Mouse (Mus musculus) liver, embryonic 16.5 days (tissue): ENCODE data around the gene Rcan2. TPM values are rescaled to one million over a fixed set of nuclear protein-coding genes. Genes with fewer than 3 reads are reported as not detected.

ENCODE experiments used
- ATAC-seq: fragments of 200-750 bp; cut with Nextera tagmentation; 2 replicates; pipeline ENCODE4 v1.8.0; 2017; ENCODE audit warnings: low read depth, mild to moderate bottlenecking, moderate number of reproducible peaks, moderate library complexity
- H3K27ac ChIP-seq: fragments of 300-500 bp; sonication (generic); 2 replicates; pipeline ENCODE4 v1.5.1; 2014; ENCODE audit warnings: mild to moderate bottlenecking, low read length
- H3K27me3 ChIP-seq: fragments of 300-500 bp; sonication (generic); 2 replicates; pipeline ENCODE4 v1.6.1; 2014; ENCODE audit warnings: low read depth, low read length, mixed read lengths; ENCODE audit not compliant: control insufficient read depth, insufficient read depth
- H3K36me3 ChIP-seq: fragments of 300-500 bp; sonication (generic); 2 replicates; pipeline ENCODE4 v1.6.1; 2014; ENCODE audit warnings: mild to moderate bottlenecking; ENCODE audit not compliant: control insufficient read depth, insufficient read depth
- H3K4me1 ChIP-seq: fragments of 300-500 bp; sonication (generic); 2 replicates; pipeline ENCODE4 v1.6.1; 2014; ENCODE audit warnings: low read depth, low read length, mixed read lengths; ENCODE audit not compliant: control insufficient read depth
- H3K4me2 ChIP-seq: fragments of 300-500 bp; sonication (generic); 2 replicates; pipeline ENCODE4 v1.6.1; 2014; ENCODE audit warnings: low read depth, low read length, mixed read lengths
- H3K4me3 ChIP-seq: fragments of 300-500 bp; sonication (generic); 2 replicates; pipeline ENCODE4 v1.5.1; 2014; ENCODE audit warnings: low read depth, mild to moderate bottlenecking, low read length
- H3K9ac ChIP-seq: fragments of 300-500 bp; sonication (generic); 2 replicates; pipeline ENCODE4 v1.6.1; 2014; ENCODE audit warnings: low read depth, low read length
- H3K9me3 ChIP-seq: fragments of 300-500 bp; sonication (generic); replicated peaks from 2 replicates; pipeline ENCODE4 v1.6.1; 2016; ENCODE audit warnings: low read length; ENCODE audit not compliant: control insufficient read depth
- WGBS: fragments of 180-500 bp; shearing (Covaris S2); extraction: QIAGEN DNeasy Blood & Tissue Kit; methylation state at CpG from one replicate; pipeline ENCODE4 v1.1.7; 2014; ENCODE audit not compliant: insufficient replicate concordance; 5-methylcytosine and 5-hydroxymethylcytosine counted together
- polyA plus RNA-seq: library from polyadenylated mRNA; unstranded; fragments of >200 nt; fragmentation: Nextera tagmentation; extraction: Ambion mirVana; gene quantifications from 2 replicates; pipeline ENCODE4 v1.2.1, GENCODE M21; 2015

The Rcan2 gene
- polyA plus RNA-seq, 1 experiment from 2014 or later = 1.2 TPM

- Histone ChIP-seq H3K36me3 (no peaks in the 10 kb centered on the region), H3K27me3 (peaks cover 9% of the 10 kb centered on the region), H3K4me2 (peak overlapping the region; percentile 65), H3K27ac (no peak overlapping the region), H3K9ac (peak overlapping the region; percentile 15; the same call in 1 of the 2 replicates), H3K4me1 (no peaks in the 10 kb centered on the region; the same call in 1 of the 2 replicates), H3K4me3 (peak overlapping the region; percentile 48), H3K9me3 (no peaks in the 10 kb centered on the region)
- 1% methylated on average over 38 of the region's 55 CpGs for WGBS
- peak; percentile 71 for ATAC-seq
Measured at GRCm38 (mm10) chr17:43801595-43802373, 633 bp downstream of the Rcan2 start.

DNA sequence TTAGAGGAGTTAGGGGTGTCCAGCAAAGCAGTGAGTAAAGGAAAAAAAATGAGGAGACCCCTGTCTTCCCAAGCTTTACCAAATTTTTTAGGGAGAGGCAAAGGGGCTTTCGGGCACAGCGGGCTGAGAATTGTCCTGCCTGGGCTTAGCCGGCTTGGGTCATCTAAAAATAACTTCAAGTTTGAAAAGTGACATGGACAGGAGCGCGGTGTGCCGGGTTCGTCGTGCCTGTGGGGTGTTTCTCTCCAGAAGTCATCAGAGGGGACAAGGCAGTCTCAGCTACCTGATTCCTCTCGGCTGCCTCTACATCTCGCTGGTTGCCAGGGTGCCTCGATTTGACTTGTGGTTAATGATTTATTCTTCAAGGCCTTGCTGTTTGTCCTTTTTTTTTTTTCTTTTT is 1.3 kb downstream of the Rcan2 start:
- Histone ChIP-seq H3K27ac (no peak overlapping the region), H3K36me3 (no peaks in the 10 kb centered on the region), H3K27me3 (peaks cover 9% of the 10 kb centered on the region), H3K9ac (no peak overlapping the region), H3K9me3 (no peaks in the 10 kb centered on the region), H3K4me2 (peak overlapping the region; percentile 65), H3K4me1 (no peaks in the 10 kb centered on the region; the same call in 1 of the 2 replicates), H3K4me3 (peak overlapping the region; percentile 48)
- no peak for ATAC-seq
- WGBS = 42% methylated on average over 11 of the region's 11 CpGs

DNA sequence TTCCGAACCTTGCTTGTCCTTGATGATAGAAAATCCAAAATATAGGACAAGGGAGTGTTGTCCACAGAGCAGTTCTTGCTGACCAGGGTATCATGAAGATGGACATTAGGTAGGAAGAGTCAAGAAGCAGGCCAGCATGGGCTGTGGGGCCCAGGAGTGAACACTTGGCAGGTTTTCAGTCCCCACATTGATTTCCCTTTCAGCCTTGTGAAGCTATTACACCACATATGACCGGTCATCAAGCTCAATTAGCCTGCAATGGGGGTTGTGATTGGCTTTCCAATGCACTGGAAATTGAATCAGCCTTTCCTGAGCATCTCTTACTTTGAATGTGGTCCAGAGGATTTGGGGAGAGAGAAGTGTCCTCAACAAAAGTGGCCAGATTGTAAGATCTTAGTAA is 2.0 kb downstream of the Rcan2 start:
- Histone ChIP-seq H3K9me3 (no peaks in the 10 kb centered on the region), H3K4me2 (no peak overlapping the region), H3K9ac (no peak overlapping the region), H3K27ac (no peak overlapping the region), H3K4me3 (no peak overlapping the region), H3K36me3 (no peaks in the 10 kb centered on the region), H3K4me1 (no peaks in the 10 kb centered on the region; the same call in 1 of the 2 replicates), H3K27me3 (peaks cover 9% of the 10 kb centered on the region)
- no peak for ATAC-seq
- WGBS = 45% methylated on average over 2 of the region's 2 CpGs

- no peaks in the 10 kb centered on the region; the same call in 1 of the 2 replicates for H3K4me1 ChIP-seq
- H3K36me3 ChIP-seq = no peaks in the 10 kb centered on the region
- H3K27ac ChIP-seq = no peak overlapping the region
- no peak overlapping the region for H3K9ac ChIP-seq
- peaks cover 9% of the 10 kb centered on the region for H3K27me3 ChIP-seq
- no peak overlapping the region for H3K4me2 ChIP-seq
- 71% methylated on average over 6 of the region's 6 CpGs for WGBS
- H3K9me3 ChIP-seq = no peaks in the 10 kb centered on the region
- H3K4me3 ChIP-seq = no peak overlapping the region
- ATAC-seq = no peak
Measured at GRCm38 (mm10) chr17:43803764-43804163, 2.6 kb downstream of the Rcan2 start.

DNA sequence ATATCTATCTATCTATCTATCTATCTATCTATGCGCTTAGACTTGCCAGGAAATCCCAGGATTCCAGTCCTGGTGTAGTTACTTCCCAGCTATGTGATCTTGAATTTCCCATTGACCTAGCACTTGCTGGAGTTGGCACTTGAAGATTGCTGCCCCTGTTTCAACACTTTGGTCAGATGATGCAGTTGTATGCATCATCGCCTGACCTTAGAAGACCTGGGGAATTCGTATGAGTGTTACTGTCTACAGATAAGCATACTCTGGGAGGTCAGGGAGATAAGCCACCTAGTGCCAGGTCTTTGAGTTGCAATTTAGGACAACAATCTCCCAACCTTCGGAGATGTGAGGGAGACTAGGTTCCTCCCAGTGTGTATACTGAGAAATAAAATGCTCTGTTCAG is 5.7 kb downstream of the Rcan2 start:
- H3K4me3 ChIP-seq = no peak overlapping the region
- 57% methylated on average over 4 of the region's 4 CpGs for WGBS
- no peak overlapping the region for H3K4me2 ChIP-seq
- ATAC-seq = no peak
- no peak overlapping the region for H3K9ac ChIP-seq
- H3K4me1 ChIP-seq = no peaks in the 10 kb centered on the region; the same call in 1 of the 2 replicates
- H3K27ac ChIP-seq = no peak overlapping the region
- no peaks in the 10 kb centered on the region for H3K36me3 ChIP-seq
- H3K27me3 ChIP-seq = peaks cover 5% of the 10 kb centered on the region
- no peaks in the 10 kb centered on the region for H3K9me3 ChIP-seq

- Histone ChIP-seq H3K4me1 (no peaks in the 10 kb centered on the region), H3K9ac (no peak overlapping the region), H3K27ac (no peak overlapping the region), H3K27me3 (no peaks in the 10 kb centered on the region), H3K4me2 (no peak overlapping the region), H3K4me3 (no peak overlapping the region), H3K9me3 (no peaks in the 10 kb centered on the region), H3K36me3 (no peaks in the 10 kb centered on the region)
- WGBS = 43% methylated on average over 4 of the region's 4 CpGs
- ATAC-seq = no peak
Measured at GRCm38 (mm10) chr17:43811453-43811852, 10.3 kb downstream of the Rcan2 start.

DNA sequence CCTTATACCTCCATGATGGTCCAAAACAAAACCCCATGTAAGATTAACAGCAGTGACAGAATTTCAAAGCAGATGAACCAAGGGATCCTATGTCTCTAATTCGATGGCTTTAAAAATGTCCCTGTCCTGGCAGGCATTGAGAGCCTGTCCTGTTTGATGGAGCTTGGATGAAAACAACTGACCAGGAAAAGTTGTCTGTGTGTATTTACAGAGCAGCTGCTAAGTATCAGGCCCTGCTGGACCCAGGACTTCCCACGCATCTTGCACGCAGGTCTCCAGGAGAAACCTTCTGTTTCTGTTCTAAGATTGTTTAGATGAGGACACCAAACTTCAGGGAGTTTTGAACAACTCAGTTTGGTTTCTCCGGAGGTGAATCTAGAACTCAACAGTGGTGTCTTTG is 14.2 kb downstream of the Rcan2 start:
- Histone ChIP-seq H3K4me1 (no peaks in the 10 kb centered on the region), H3K9ac (no peak overlapping the region), H3K27ac (no peak overlapping the region), H3K27me3 (no peaks in the 10 kb centered on the region), H3K4me3 (no peak overlapping the region), H3K4me2 (no peak overlapping the region), H3K9me3 (no peaks in the 10 kb centered on the region), H3K36me3 (no peaks in the 10 kb centered on the region)
- ATAC-seq = no peak
- WGBS = 69% methylated on average over 4 of the region's 4 CpGs

DNA sequence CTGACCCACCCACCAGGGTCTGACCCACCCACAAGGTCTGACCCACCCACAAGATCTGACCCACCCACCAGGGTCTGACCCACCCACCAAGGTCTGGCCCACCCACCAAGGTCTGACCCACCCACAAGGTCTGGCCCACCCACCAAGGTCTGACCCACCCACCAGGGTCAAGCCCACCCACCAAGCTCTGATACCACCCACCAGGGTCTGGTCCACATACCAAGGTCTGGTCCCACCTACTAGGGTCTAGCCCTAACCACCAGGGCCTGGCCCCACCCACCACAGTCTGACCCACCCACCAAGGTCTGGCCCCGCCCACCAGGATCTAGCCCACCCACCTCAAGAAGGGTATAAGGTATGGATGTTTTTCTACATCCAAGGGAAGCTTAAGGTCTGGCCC is 15.3 kb downstream of the Rcan2 start:
- H3K4me3 ChIP-seq = no peak overlapping the region
- no peak overlapping the region for H3K4me2 ChIP-seq
- H3K27ac ChIP-seq = no peak overlapping the region
- no peak for ATAC-seq
- no peaks in the 10 kb centered on the region for H3K27me3 ChIP-seq
- H3K9ac ChIP-seq = no peak overlapping the region
- H3K36me3 ChIP-seq = no peaks in the 10 kb centered on the region
- no peaks in the 10 kb centered on the region for H3K4me1 ChIP-seq
- WGBS = 36% methylated on average over 1 of the region's 1 CpGs
- H3K9me3 ChIP-seq = no peaks in the 10 kb centered on the region

- Histone ChIP-seq H3K27me3 (no peaks in the 10 kb centered on the region), H3K4me1 (no peaks in the 10 kb centered on the region), H3K4me2 (no peak overlapping the region), H3K9ac (no peak overlapping the region), H3K4me3 (no peak overlapping the region), H3K36me3 (no peaks in the 10 kb centered on the region), H3K9me3 (no peaks in the 10 kb centered on the region), H3K27ac (no peak overlapping the region)
- no peak for ATAC-seq
- 76% methylated on average over 10 of the region's 10 CpGs for WGBS
Measured at GRCm38 (mm10) chr17:43817171-43817570, 16.0 kb downstream of the Rcan2 start.
